Mouse (Mus musculus) R1 (cell line): ENCODE measurements around the gene Tns2.

Experiments
- DNase-seq: peaks from one replicate; pipeline ENCODE4 v3.0.0-alpha.2; 2018; ENCODE audit warnings: low read depth, low spot score

The Tns2 gene

DNA sequence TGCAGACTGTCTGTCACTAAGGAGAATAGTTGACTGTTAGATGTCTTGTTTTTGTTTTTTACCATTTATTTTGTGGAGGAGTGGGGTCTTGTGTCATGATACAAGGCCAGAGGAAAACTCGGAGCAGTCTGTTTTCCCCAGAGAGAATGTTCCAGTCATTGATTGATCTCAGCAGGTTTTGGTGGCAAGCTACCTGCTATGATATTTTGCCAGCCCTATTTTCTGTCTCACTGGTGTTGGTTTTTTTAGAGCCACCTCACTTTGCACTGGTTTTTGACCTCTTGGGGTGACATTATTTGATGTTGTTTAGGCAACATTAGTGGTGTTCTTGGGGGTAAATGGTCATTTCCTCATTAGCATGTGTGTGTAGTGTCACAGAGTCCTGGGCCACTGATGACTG lies 8.5 kb upstream of the Tns2 start:
- DNase-seq, result no peak

DNA sequence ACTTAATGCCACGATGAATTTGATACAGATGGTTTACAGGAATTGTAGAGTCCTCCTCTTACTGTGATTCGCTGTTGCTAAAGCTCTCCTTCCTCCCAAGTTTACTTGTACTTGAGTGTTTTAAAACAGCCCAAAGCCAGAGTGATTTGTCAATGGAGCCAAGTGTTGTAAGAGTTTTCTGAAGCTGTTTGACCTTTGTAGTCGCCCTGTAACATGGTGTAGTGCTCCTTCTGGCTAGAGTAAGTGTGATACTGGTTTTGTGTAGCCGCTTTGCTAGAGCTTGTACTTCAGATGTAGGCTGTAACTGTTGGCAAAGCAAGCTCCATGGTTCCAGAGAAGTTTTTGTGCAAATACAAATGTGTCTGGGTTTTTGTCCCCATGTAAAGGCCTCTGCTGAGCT lies 8.0 kb upstream of the Tns2 start:
- no peak for DNase-seq

DNA sequence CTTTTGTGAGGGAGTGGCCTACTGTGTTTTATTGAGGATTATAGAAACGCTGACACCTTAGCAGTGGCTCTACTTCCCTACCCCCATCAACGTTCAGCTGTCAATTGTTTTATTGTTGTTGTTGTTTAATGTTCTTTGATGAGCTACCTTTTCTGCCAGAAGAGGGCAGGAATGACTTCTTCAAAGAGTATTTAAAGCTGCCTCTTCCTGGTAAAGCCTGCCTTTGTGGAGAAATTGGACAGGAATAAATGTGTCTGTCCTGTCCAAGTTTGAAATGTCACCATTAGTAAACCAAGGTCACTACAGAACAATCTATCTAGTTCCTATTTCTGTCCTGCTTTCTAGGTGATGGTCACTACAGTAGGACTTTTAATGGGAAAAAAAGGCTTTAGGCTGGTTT lies 6.1 kb upstream of the Tns2 start:
- DNase-seq, result no peak

DNA sequence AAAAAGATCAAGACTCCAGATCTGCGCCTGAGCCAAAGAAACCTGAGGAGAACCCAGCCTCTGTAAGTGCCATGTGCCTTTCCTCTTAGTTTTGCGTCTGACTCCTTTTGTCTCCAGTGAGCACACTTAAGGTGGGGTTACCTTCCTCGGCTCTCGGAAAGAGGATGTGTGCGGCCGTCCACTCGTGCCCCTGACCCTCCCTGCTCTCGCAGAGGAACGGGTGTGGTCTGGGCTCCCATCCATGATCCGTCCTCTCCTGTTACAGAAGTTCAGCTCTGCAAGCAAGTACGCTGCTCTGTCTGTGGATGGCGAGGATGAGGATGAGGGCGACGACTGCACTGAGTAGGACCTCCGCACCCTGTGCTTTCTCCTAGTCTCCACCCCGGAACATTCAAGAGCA lies 5.2 kb upstream of the Tns2 start:
- no peak for DNase-seq

DNA sequence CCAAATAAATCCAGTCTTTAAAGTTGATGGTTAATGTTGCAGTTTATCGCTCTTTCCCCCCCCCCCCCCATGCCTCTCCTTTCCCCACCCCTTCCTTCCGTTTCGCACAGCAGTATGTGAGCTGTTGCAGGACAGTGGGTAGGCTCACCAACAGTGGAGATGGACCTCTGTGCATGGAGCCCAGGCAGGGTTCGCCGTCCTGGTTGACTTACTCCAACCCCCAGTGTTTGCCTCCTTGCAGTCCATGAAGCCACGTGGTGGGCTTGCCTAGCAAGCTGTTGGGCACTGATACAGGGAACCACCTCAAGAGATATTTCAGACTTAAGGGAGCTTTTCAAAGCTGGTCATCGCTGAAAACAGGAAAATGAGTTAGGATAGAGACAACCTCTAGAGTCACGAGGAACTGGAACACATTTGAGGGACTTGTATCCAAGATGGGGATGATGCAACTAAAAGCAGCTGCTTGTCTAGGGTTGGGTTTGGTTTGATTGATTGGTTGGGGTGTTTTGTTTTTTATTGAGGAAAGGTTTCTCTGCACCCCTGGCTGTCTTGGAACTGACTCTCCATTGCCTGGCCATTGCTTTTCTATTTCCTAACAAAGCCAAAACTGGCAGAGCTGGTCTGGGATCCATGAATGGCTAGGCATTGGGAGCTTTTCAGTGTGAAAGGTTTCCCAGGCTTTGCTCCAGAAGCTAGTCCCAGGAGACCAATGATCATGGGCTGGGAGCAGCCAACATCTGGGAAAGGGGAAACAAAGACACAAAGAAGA lies 2.9 kb upstream of the Tns2 start:
- DNase-seq, result no peak

DNA sequence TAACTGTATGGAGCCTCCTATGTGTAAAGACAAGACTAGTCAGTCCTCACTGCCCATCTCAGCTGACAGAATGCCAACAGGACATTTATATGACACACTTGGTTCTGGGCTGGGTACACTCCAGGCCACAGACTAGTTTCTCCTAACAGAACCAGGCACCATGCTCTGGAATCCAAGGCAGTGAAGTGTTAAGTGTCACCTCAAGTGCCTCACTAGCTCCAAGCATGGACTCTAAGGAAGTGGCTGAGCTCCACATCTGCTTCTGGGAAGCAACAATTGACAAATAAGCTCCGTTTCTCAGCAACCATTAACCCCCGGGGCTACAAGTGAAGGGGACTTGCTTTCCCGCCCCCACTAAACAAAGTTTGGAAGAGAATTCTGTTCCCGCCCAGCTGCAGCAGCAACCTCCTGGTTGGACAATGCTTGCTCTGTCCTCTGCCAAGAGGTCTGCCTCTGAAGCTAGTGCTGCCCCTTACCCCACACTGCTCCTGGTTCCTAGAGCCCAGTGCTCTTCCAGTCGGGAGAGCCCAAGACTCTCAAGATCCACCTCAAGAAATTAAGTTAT lies 2.1 kb upstream of the Tns2 start:
- DNase-seq, result peak; percentile 47

DNA sequence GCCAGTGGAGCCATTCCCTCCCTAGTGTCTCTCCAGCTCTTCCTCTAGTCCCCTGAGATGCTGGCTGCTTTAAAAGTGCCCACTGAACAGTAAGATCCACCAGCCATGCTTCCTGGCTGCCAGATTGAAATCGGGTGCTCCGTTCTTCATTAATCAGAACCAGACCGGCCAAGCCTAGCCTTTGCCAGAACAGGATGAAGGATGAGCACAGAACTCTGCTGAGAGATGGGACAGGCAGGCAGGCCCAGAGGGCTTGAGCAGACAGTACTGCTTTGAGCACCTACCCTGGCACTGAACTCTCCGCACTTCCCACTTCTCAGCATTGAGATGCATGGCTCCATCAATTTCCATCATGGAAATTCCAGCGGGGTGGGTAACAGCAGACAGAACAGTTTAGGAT lies 953 bp upstream of the Tns2 start:
- no peak for DNase-seq

DNA sequence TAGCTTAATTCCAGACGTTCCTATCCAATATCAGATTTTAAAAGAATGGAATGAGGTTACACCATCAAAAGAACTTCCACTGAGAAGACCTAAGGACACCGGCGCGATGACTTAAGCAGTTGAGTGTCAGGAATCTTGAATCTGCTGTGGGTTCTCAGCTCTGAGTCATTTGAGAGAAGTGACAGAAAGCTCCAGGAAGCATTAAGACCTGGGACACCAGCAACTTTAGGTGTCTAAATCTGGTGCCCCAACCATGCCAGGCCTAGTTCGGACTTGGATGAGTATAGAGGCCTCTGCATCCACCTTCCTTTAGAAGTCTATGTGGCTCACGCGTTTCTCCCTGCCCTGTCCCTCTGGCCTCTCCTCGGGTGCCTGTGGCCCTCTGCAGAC lies 447 bp upstream of the Tns2 start:
- peak; percentile 40 for DNase-seq

DNA sequence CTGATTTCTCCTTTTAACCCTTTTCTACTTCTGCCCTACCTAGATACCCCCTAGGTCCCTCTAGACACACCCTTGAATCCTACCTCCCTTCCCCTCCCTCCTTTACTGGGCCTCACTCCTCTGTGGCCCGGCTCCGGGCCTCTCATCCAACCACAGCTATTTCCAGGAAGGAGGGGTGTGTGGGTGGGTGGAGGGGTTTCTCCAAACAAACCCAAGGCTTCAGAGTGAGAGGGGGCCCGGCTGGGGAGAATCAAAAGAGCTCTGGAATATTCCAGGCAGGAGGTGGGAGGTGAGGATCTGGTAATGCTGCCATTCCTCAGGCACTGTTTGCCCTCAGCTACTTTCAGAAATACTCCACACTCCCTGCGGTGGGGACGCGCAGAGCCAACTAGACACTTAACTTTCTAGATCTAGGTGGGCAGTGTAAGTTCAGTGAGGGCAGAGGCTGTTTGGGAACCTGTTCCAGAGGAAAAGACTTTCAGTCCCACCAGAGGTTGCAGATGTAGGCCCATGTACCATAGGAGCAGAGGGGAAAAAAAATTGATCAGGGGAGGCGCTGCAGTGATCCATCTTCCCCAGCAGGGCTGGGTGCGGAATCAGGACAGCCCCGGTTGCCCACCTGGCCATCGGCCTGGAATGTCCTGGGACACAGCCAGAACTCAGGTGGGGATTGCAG lies 921 bp downstream of the Tns2 start:
- no peak for DNase-seq

DNA sequence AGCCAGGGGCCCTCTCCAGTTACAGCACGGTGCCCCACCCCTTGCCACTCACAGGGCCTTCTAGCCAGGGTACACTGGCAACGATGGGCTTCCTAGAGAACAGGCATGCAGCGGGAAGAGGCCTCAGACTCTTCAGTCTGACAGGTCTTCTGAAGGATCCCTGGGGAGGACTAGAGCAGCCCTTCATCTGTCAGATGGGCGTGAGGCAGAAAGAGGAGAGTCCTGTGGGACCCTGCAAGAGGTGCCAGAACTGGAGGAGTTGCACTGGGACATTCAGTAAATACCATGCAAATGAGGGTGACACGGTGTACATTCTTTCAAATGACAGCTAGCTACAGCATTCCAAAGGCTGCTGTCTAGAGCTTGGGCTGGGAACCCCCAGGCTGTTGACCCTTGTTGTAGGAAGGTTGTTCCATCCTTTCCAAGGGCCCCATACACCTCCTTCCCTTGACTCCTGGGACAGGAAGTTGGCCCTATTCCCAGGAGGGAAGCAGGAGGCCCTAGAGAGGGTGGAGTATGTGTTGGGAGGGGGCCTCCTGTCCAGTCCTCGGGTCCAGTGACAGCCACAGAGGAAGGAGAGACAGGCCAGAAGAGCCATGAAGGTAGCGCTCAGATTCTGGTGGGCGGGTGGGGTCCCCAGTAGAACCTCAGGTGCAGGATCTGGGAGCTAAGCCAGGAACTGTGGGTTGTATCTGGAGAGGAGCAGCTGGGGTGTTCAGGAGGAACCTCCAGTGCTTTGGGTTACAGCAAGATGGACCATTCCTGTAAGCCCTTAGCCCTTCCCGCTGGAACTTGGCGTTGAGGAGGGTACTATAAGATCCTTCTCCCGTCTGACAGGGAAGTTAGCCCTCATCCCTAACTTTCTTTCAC lies 1.7 kb downstream of the Tns2 start:
- no peak for DNase-seq

DNA sequence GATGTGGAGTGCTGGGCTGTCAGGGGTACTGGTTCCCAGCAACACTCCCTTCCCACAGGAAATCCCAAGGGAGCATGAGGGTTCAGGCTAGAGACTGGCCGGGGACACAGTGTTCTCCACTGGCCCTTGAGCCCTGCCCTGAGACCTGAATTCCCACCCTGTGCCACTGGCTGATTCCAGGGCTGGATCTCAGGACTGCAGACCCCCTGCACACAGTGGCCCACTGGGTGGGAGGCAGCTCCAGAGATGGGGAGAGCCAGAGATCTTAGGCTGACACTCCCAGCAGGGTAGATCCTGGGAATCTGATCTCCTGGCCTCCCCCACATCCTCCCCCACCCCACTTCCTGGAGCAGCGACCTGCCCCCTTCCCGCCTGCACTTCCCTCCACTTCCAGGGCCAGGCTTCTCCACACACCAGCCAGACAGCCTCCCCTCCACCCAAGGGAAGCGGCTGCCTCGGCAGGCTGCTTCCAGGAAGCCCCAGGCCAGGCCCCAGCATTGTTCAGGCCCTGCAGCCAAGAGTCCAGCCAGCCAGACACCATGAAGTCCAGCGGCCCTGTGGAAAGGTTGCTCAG lies 2.4 kb downstream of the Tns2 start:
- DNase-seq, result no peak

DNA sequence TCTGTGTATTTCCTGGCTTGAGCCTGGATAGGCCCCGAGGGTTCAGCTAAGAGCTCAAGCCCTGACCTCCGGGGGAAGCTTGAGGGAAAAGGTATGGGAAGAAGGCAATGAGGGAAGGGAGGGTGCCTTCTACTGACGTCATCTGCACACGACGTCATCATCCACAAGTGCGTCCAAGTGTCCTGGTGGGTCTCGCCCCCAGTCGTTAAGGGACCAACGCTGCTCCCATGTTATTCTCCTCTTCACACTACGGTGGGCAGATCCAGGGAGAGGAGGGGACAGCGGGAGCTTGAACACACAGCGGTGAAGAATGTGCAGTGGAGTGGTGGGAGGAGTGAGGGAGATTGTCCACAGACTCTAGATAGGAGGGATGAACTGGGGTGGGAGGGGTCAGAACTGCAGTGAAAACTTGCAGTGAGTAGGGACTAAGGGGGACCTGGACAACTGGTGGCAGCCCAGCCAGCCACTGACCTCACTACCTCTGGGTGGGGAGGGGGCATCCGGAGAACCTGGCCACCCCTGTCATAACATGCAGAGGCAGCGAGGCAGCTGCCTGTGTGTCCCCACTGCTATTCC lies 3.2 kb downstream of the Tns2 start:
- peak; percentile 52 for DNase-seq

DNA sequence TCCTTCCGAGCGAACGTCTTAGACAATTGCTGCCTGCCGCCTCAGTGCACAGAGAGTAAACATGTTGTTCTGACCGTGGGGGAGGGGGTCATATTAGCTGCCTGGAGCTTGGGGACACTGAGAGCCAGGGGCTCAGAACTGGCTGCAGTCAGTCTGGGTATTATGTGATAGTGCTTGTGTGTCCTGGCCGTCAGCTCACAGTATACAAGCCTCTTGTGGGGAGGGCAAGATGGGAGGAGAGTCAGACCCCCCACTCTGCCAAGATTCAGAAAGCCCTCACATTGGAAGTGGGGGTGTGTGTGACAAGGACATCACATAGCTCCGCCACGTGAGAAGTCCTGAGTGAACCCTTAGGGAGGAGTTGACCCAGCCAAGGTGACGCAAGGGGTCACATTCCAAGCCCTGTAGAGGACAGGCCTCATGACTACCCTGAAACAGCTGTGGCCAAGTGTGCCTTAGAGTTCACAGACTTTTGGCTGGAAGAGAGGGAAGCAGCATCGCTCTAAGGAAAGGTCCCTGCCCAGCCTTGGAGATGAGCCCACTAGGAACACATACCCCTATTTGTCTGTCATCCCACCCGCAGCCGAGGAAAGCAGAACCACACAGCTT lies 3.8 kb downstream of the Tns2 start:
- DNase-seq, result peak; percentile 46

DNA sequence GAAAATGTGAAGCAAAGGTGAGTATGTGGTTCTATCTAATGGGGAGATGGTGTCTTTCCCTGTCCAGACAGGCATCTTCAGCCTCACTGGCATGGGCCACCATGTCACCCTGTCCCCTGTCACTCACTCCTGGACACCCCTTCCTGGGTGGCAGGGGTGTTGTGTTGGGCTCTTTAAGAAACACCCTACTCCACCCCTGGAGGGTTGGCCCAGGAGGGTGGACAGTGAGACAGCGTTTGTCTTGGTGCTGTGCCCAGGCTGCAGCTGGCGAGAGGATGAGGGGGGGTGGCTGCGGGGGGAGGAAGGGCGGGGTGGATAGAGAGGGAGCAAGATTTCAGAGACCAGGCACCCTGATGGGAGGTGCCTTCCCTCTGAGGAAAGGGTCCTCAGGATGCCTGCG lies 5.1 kb downstream of the Tns2 start:
- DNase-seq, result no peak

DNA sequence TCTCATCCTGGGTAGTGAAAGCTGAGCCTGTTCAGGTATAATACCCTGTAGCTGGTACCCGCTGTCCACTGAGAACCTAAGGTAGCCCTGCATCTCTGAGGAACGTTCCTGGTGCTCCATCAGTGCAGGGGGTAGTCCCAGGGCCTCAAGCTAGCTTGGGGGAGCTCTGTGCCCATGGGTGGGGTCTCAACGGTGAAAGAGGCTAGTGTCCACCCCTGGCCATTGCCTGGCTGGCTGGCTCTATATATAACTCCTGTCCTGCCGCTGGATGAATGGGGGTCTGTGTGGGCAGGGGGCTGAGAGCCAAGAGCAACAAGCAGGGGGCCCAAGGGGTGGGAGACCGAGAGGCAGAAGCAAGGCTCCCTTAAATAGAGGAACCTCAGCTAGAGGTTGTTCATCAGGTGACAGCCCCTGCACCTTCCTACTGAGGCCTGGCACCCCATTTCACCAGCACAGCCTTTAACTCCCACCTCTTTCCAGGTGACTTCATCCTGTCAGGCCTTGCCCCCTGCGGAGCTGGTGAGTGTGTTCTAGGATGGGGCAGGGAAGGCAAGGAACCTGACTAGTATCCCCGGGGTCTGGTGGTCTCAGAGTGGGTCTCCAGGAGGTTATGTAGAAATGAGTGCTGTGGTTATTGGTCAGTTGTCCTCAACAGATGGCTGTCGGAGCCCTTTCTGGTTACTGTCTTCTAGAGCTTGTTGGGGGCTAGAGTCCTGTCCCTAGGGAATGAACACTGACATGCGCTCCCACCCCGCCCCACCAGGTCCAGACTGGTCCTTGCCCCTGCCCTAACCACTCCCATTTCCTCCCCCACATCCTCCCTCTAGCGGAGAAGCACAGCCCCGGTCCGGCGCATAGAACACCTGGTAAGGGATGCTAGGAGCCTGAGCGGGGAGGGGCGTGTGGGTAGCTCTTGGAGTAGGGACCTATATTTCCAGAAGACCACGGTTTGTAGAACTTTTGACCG lies 5.8 kb downstream of the Tns2 start:
- DNase-seq, result peak; percentile 74

DNA sequence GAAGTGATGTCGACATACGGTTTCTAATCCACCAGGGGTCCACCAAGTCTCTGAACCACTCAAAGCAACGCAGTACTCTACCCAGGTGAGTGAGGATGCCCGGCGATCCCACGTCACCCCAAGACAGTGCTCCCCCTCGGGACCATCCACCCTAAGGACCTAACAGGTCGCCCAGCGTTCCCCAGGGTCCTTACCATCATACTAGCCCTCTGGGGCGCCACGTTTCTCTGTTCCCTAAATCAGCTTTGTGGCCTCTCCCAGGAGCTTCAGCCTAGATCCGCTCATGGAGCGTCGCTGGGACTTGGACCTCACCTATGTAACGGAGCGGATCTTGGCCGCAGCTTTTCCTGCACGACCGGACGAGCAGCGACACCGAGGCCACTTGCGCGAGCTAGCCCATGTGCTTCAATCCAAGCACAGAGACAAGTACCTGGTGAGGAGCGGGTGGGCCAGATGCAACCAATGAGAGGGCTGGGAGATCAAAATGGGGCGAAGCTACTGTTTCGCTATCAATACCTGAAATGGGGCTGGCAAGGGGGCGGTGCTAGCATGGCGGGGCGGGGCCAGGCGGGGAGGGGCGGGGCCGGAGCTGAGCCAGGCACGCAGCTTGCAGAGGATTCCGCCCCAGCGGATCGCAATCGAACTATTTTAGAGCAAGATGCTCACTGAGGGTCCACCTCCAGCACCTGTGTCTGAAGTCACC lies 6.7 kb downstream of the Tns2 start:
- peak; percentile 74 for DNase-seq

DNA sequence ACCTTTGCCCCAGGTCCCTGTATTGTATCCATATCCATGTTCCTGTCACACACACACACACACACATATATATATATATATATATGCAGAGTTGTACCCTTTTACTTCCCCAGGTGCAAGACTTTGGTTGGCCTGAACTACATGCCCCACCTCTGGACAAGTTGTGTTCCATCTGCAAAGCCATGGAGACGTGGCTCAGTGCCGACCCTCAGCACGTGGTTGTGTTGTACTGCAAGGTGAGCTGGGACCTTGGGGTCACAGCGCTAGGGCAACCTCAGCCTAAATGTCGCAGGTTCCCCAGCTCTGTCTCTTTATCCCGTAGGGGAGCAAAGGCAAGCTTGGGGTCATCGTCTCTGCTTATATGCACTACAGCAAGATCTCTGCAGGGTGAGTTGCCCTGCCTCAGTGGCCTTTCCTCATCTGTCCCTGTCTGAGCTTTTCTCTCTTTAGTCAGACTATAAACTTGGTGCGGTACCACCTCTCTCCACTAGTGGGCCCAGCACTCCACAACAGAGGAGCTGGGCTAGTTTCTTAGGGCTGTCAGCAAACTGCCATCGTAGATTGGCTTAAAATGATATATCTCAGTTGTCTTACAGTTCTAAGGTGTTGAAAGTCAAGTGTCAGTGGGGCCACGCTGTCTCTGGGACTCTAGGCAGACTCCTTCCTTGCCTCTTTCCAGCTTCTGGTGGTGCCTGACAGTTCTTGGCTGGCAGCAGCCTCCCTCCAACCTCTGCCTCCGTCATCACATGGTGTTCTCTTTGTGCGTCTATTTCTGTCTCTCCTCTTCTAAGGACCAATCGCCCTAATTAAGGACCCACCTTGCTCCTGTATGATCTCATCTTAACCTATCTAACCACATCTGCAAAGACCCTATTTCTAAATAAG lies 7.7 kb downstream of the Tns2 start:
- DNase-seq, result peak; percentile 84
